Mouse (Mus musculus) liver, embryonic 14.5 days (tissue): ENCODE data around the gene Gm11239. TPM values are rescaled to one million over a fixed set of nuclear protein-coding genes. Genes with fewer than 3 reads are reported as not detected.
"Not testable (repeated sequence)": the region's sequence is repeated elsewhere in the genome, so short reads cannot be mapped to it uniquely, and the experiment has no call there.

Experiments used
- ATAC-seq: fragments of 200-750 bp; cut with Nextera tagmentation; 2 replicates; pipeline ENCODE4 v1.8.0; 2017; ENCODE audit warnings: moderate number of reproducible peaks, mild to moderate bottlenecking, moderate library complexity; ENCODE audit not compliant: insufficient read depth
- DNase-seq, 3 experiments: peaks; one replicate each; pipeline ENCODE4 v3.0.0-alpha.2; 2012 to 2013; ENCODE audit warnings: low read depth in 3 of 3, low spot score in 3 of 3
- H3K27ac ChIP-seq: fragments of 300-500 bp; sonication (generic); 2 replicates; pipeline ENCODE4 v1.5.1; 2014; ENCODE audit warnings: moderate library complexity, mild to moderate bottlenecking, control low read depth, inconsistent platforms
- H3K27me3 ChIP-seq: fragments of 300-500 bp; sonication (generic); 2 replicates; pipeline ENCODE4 v1.6.1; 2014; ENCODE audit warnings: mild to moderate bottlenecking, low read length, moderate library complexity; ENCODE audit not compliant: control insufficient read depth, insufficient read depth
- H3K36me3 ChIP-seq: fragments of 300-500 bp; sonication (generic); replicated peaks from 2 replicates; pipeline ENCODE4 v1.6.1; 2014; ENCODE audit warnings: low read depth; ENCODE audit not compliant: control insufficient read depth, insufficient read depth
- H3K4me1 ChIP-seq, 2 experiments: fragments of 200-500 bp in 1 of 2; fragments of 300-500 bp in 1 of 2; sonication (generic) in 1 of 2; replicated peaks; 2 replicates each; pipeline ENCODE4 v1.6.1; 2012 to 2014; ENCODE audit warnings: antibody characterized with exemption in 1 of 2, inconsistent platforms in 1 of 2, low read length in 1 of 2; ENCODE audit not compliant: control insufficient read depth in 2 of 2, insufficient read depth in 2 of 2
- H3K4me2 ChIP-seq: fragments of 300-500 bp; sonication (generic); 2 replicates; pipeline ENCODE4 v1.6.1; 2014; ENCODE audit warnings: low read depth, mild to moderate bottlenecking, control low read depth, moderate library complexity
- H3K4me3 ChIP-seq, 2 experiments: fragments of 200-500 bp in 1 of 2; fragments of 300-500 bp in 1 of 2; sonication (generic) in 1 of 2; 2 replicates each; pipeline ENCODE4 v1.5.1; 2012 to 2014; ENCODE audit warnings: low read depth in 2 of 2, low read length in 2 of 2, mild to moderate bottlenecking in 2 of 2, control low read depth in 1 of 2, inconsistent platforms in 1 of 2, moderate library complexity in 1 of 2; ENCODE audit not compliant: insufficient read depth in 1 of 2
- H3K9ac ChIP-seq: fragments of 300-500 bp; sonication (generic); replicated peaks from 2 replicates; pipeline ENCODE4 v1.6.1; 2014; ENCODE audit warnings: mild to moderate bottlenecking, control low read depth, moderate library complexity
- H3K9me3 ChIP-seq: fragments of 300-500 bp; sonication (generic); 2 replicates; pipeline ENCODE4 v1.6.1; 2016; ENCODE audit warnings: low read length, mixed read lengths; ENCODE audit not compliant: control insufficient read depth
- EP300 ChIP-seq: IDR thresholded peaks from 2 replicates; pipeline ENCODE4 v1.6.1; 2016; ENCODE audit warnings: antibody characterized with exemption, low read depth
- WGBS: fragments of 180-500 bp; shearing (Covaris S2); extraction: QIAGEN DNeasy Blood & Tissue Kit; methylation state at CpG from one replicate; pipeline ENCODE4 v1.1.7; 2014; ENCODE audit not compliant: insufficient replicate concordance; 5-methylcytosine and 5-hydroxymethylcytosine counted together
- polyA plus RNA-seq, 2 experiments: library from polyadenylated mRNA; depleted of rRNA in 1 of 2; stranded (reverse) in 1 of 2; unstranded in 1 of 2; fragments of >200 nt; fragmentation: Nextera tagmentation in 1 of 2; extraction: Ambion mirVana in 1 of 2; gene quantifications; 2 replicates each; pipeline versions ENCODE4 v1.2.1 to v1.2.3; 2012 to 2014

Gene Gm11239
- not detected in 2 replicates for polyA plus RNA-seq (2012; rRNA removed)
- not detected in 2 replicates for polyA plus RNA-seq (2014; fragmentation: Nextera tagmentation; extraction: Ambion mirVana)

DNA sequence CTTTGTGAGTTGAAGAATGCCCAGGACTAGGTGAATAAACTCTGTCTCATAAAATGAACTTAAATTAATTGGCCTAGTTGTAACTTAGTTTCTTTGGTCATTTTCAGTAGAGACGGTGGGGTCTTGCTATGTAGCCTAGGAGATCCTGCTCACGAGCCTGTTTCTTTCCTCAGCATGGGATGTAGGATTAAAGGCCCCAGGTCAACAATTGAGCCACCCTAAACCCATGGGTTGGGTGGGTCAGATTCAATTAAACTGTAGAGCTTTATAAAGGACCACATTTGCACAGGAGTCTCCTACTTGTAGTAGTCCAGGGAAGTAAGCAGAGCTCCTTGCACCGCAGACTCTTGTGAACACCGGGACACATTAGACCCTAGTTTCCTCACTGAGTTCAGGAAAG is at the start of gene Gm11239:
Gm11239 (plus strand) TSS at position 301 of the 400 bp plus-strand sequence.
- not testable (repeated sequence) for ATAC-seq, H3K9ac ChIP-seq, H3K4me1 ChIP-seq, H3K27ac ChIP-seq, H3K27me3 ChIP-seq, H3K9me3 ChIP-seq, DNase-seq, H3K4me3 ChIP-seq, H3K4me2 ChIP-seq, H3K36me3 ChIP-seq
- no CpG with 5 or more reads among the region's 4 CpGs for WGBS

DNA sequence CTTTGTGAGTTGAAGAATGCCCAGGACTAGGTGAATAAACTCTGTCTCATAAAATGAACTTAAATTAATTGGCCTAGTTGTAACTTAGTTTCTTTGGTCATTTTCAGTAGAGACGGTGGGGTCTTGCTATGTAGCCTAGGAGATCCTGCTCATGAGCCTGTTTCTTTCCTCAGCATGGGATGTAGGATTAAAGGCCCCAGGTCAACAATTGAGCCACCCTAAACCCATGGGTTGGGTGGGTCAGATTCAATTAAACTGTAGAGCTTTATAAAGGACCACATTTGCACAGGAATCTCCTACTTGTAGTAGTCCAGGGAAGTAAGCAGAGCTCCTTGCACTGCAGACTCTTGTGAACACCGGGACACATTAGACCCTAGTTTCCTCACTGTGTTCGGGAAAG is 45.5 kb upstream of the Gm11239 start, which contains the start of gene Gm11237:
Gm11237 (plus strand) TSS at position 301 of the 400 bp plus-strand sequence.
- not testable (repeated sequence) for H3K4me1 ChIP-seq, H3K9ac ChIP-seq, H3K36me3 ChIP-seq, H3K27me3 ChIP-seq, ATAC-seq, H3K4me2 ChIP-seq, H3K4me3 ChIP-seq, H3K27ac ChIP-seq, H3K9me3 ChIP-seq, DNase-seq
- WGBS: no CpG with 5 or more reads among the region's 3 CpGs

DNA sequence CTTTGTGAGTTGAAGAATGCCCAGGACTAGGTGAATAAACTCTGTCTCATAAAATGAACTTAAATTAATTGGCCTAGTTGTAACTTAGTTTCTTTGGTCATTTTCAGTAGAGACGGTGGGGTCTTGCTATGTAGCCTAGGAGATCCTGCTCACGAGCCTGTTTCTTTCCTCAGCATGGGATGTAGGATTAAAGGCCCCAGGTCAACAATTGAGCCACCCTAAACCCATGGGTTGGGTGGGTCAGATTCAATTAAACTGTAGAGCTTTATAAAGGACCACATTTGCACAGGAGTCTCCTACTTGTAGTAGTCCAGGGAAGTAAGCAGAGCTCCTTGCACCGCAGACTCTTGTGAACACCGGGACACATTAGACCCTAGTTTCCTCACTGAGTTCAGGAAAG is 30.3 kb upstream of the Gm11239 start, which contains the start of gene Gm11236:
Gm11236 (plus strand) TSS at position 301 of the 400 bp plus-strand sequence.
- not testable (repeated sequence) for ATAC-seq, H3K9ac ChIP-seq, H3K27me3 ChIP-seq, DNase-seq, H3K4me1 ChIP-seq, H3K36me3 ChIP-seq, H3K4me3 ChIP-seq, H3K9me3 ChIP-seq, H3K27ac ChIP-seq, H3K4me2 ChIP-seq
- WGBS: no CpG with 5 or more reads among the region's 4 CpGs

DNA sequence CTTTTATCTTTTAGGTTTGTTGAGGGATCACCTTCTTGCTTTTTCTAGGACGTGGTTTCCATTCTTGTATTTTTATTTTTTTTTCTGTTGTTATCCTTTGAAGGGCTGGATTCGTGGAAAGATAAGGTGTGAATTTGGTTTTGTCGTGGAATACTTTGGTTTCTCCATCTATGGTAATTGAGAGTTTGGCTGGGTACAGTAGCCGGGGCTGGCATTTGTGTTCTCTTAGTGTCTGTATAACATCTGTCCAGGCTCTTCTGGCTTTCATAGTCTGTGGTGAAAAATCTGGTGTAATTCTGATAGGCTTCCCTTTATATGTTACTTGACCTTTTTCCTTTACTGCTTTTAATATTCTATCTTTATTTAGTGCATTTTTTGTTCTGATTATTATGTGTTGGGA is 6.3 kb upstream of the Gm11239 start:
- DNase-seq, H3K27me3 ChIP-seq, H3K4me1 ChIP-seq, ATAC-seq, H3K4me2 ChIP-seq, H3K9ac ChIP-seq, H3K4me3 ChIP-seq, H3K9me3 ChIP-seq, H3K36me3 ChIP-seq, H3K27ac ChIP-seq: not testable (repeated sequence)
- WGBS: 54% methylated on average over 4 of the region's 4 CpGs

DNA sequence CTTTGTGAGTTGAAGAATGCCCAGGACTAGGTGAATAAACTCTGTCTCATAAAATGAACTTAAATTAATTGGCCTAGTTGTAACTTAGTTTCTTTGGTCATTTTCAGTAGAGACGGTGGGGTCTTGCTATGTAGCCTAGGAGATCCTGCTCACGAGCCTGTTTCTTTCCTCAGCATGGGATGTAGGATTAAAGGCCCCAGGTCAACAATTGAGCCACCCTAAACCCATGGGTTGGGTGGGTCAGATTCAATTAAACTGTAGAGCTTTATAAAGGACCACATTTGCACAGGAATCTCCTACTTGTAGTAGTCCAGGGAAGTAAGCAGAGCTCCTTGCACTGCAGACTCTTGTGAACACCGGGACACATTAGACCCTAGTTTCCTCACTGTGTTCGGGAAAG is 15.1 kb downstream of the Gm11239 start, which contains the start of gene Gm428:
Gm428 (plus strand) TSS at position 301 of the 400 bp plus-strand sequence.
- H3K4me2 ChIP-seq, H3K4me1 ChIP-seq, H3K4me3 ChIP-seq, ATAC-seq, H3K27ac ChIP-seq, H3K9ac ChIP-seq, H3K27me3 ChIP-seq, H3K36me3 ChIP-seq, H3K9me3 ChIP-seq, DNase-seq: not testable (repeated sequence)
- no CpG with 5 or more reads among the region's 4 CpGs for WGBS

DNA sequence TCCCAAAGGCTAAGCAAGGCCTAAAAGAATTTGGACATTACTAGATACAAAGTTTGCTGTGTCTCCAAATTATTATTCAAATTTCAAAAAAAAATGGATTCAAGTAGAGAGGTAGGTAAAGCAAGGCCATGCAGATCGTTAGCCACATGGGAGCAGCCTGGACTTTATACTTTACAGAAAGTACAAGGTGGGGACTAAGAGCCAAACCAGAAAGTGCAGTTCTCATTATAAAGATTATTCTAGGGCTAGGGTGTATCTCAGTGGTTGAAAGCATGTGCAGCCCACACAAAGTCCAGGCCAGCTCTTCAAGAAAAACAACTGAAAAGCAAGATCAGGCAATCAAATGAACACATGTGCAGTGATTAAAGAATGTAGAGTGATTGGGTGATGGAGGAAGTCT is 50.6 kb downstream of the Gm11239 start:
- H3K4me2 ChIP-seq: no peak overlapping the region
- H3K4me1 ChIP-seq: no peaks in the 10 kb centered on the region
- ATAC-seq (no peak), DNase-seq (no peak)
- H3K36me3 ChIP-seq: no peaks in the 10 kb centered on the region
- no peak overlapping the region for H3K9ac ChIP-seq
- no peak for TF ChIP-seq EP300
- H3K9me3 ChIP-seq: no peaks in the 10 kb centered on the region
- no peaks in the 10 kb centered on the region for H3K27me3 ChIP-seq
- 57% methylated on average over 1 of the region's 1 CpGs for WGBS
- no peak overlapping the region for H3K4me3 ChIP-seq
- H3K27ac ChIP-seq: no peak overlapping the region
